Mouse (Mus musculus) lung, postnatal 4 days (tissue): ENCODE measurements at regions not wholly inside any gene's neighbourhood (a gene's known extent, or its start where the extent isn't known, plus 50 kb on each side); places are given as distances from the start of the nearest gene placed in this dataset.
"Not testable (repeated sequence)": the region's sequence is repeated elsewhere in the genome, so short reads cannot be mapped to it uniquely, and the experiment has no call there.

Experiments used
- DNase-seq, 2 experiments: peaks; one replicate each; pipeline ENCODE4 v3.0.0; 2021

DNA sequence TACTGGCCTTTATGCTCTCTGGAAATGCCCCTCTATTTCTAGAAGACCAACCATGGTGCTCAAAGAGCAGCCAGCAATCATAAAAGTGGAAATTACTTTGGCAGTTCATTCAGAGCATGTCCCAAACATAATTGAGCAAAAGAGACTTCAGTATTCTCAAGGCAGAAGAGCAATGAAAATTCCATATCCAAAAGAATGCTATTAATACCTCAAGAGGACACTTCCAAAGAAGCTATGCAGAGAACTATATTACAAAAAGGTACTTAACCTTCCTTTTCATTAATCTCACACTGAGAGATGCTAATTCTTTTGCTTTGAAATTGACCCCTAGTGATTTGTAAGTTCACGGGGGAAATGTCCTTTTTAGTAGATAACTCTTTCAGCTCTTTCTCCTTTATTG lies 105.7 kb downstream of the Mrpl39 start:
- DNase-seq, result no peak

DNA sequence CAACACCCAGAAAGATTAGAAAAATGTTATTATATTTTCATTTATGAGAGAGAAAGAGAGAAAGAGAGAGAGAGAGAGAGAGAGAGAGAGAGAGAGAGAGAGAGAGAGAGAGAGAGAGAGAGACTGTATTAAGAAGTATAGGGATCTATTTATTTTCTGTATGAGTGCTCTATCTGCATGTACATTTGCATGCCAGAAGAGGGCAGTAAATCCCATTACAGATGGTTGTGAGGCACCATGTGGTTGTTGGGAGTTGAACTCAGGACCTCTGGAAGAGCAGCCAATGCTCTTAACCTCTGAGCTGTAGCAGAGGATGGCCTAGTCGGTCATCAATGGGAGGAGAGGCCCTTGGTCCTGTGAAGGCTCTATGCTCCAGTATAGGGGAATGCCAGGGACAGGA lies 91.1 kb downstream of the Mrpl39 start:
- DNase-seq, result not testable (repeated sequence)

DNA sequence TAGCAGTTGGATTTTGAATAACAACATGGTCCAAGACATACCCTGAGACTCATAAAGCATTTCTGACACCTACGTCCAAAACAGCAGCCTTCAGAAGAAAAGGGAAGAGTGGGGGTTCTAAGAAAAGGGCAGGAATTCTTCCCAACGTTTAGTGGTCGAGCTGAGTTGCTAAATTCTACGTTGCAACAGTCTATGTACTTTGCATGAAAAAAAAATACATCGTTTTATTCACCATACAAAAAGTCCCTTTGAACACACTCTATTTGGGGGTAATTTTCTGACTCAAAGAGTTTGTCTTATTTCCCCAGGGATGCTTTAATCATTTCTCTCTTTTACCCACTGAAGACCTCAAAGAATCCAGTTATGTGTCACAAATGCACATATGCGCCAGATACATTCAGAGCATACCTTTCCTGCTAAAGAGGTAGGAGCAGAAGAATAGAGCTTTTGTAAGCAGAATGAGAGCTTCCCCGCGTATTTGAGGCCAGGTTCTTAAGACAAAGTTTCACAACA lies 89.3 kb downstream of the Mrpl39 start:
- DNase-seq, result no peak

DNA sequence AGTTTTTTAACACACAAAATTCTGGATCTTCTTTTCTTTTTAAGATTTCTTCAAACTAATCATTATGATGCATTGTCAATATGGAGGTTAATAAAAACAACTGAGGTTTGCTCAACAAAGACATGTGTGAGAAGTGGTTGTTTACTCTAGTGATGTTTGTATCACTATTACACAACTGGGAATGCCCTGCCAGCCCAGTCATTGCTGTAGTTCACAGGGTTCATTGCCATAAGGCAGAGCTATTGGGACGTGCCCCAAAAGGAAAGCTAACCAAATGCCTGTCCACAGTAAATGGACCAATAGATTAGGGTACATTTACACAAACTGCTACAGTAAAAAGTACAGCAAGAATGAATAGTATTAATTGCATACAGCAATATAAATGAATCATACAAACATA lies 84.9 kb downstream of the Mrpl39 start:
- no peak for DNase-seq

DNA sequence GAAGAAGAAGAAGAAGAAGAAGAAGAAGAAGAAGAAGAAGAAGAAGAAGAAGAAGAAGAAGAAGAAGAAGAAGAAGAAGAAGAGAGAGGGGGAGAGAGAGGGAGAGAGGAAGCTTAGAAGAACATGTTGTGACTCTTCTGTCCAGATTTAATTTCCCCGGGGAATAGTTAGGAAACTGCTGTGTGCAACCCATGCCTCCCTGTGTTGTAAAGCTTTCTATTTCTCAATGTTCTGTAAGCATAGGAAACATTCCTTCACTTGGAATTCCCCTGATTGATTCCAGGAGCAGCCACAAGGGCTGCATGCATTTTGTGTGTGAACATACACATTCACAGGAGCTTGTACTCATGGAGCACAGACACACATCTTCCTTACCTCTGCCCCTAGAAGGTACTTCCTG lies 81.7 kb downstream of the Mrpl39 start:
- no peak for DNase-seq

DNA sequence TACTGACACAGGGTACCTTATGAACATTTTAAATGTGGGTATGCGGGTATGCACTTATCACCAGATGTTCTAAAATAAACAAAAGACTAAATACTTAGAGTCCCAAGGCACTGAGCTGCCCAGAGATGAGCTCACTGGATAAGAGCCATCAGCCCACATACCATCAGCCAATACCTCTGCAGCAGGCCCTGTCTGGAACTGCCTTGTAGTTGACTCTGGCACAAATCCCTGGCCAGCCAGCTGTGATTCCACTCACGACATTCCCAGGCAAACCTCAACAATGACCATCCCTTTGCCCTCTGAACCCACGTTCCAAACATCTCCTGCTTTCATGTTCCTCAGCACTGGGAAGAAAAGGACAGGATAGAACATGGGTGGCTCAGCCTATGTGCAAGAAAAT lies 73.7 kb downstream of the Mrpl39 start:
- DNase-seq, result no peak

DNA sequence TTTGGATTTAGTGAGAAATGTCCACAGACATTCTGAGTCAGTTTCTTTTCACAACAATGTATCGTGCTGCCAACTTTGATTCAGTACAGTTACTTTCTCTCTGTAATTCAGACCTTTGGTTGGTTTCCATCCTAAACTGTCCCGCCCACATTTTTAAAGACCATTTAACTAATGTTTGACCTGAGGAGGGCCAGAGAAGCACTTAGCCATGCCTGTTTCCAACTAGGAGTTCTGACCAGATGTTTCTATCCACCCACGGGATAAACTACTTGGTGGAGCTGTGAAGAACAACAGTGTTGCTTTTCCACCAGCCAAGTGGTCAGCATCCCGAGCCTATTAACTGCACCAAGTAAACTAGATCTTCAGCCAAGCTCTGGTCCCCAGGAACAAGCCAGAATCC lies 72.0 kb downstream of the Mrpl39 start:
- DNase-seq, result no peak
